Mouse (Mus musculus): ENCODE data around the gene Sv2a.
"Not testable (repeated sequence)": the region's sequence is repeated elsewhere in the genome, so short reads cannot be mapped to it uniquely, and the experiment has no call there.

Gene Sv2a

GRCm38 (mm10) chr3:96220131-96220764 is 39.3 kb downstream of the Sv2a start:
- DNase-seq (ENCODE audit: extremely low spot score, low spot score): not testable (repeated sequence)

DNA sequence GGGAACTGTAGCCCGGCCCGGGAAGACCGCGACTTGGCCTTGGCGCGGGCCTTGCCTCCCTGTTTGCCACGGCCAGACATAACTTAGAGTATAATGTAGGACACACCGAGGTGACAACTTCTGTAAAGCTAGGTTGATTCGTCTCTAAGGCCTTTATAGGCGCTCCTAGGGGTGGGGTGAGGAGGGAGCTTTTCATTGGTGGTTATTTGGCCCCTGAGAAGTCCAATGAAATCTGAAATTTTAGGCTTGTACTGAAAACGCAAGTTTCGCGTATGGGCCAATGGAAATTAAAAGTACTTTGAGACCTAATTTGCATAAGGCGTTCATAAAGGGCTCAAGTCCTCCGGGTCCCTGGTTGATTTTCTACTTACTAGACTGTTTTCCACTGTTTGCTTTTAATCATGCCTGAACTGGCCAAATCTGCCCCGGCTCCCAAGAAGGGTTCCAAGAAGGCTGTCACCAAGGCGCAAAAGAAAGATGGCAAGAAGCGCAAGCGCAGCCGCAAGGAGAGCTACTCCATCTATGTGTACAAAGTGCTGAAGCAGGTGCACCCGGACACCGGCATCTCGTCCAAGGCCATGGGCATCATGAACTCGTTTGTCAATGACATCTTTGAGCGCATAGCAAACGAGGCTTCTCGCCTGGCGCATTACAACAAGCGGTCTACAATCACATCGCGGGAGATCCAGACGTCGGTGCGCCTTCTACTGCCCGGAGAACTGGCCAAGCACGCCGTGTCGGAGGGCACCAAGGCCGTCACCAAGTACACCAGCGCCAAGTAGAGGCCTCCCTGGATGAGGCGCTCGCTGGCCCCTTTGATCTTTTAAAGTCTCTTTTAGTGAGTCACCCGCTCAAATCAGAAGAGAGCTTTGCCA is 40.1 kb downstream of the Sv2a start, which contains the start of the genes Hist2h2ac and Hist2h2be:
Gene Hist2h2ac, minus strand, starts transcription at position 116 of the 875 bp plus-strand sequence.
Gene Hist2h2be, plus strand, starts transcription at position 355 of the 875 bp plus-strand sequence.
- peak; percentile 80 for DNase-seq (ENCODE audit: extremely low spot score, low spot score)

DNA sequence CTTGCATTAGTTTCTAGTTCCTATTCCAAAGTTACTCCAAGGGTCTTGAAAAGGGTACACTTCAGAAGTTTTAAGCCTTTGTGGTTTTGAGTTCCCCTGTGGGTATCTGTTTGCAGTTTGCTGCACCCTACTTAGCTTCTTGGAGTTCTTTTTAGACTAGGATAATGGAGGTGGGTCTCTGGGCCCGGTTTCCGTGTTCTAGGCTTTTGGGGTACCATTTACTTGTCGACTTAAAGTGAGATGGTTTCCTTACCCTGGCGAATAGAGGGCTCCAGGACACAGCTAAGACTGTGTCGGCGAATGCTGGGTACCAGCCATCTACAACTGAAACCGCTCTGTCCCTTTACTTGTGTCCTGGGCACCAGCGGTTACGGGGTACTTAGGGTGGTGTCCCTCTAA is 40.7 kb downstream of the Sv2a start:
- DNase-seq (ENCODE audit: extremely low spot score, low spot score): no peak

- no peak for DNase-seq (ENCODE audit: extremely low spot score, low spot score)
Measured at GRCm38 (mm10) chr3:96222774-96223173, 41.8 kb downstream of the Sv2a start.

- no peak for DNase-seq (ENCODE audit: extremely low spot score, low spot score)
Measured at GRCm38 (mm10) chr3:96225421-96225820, 44.5 kb downstream of the Sv2a start.

DNA sequence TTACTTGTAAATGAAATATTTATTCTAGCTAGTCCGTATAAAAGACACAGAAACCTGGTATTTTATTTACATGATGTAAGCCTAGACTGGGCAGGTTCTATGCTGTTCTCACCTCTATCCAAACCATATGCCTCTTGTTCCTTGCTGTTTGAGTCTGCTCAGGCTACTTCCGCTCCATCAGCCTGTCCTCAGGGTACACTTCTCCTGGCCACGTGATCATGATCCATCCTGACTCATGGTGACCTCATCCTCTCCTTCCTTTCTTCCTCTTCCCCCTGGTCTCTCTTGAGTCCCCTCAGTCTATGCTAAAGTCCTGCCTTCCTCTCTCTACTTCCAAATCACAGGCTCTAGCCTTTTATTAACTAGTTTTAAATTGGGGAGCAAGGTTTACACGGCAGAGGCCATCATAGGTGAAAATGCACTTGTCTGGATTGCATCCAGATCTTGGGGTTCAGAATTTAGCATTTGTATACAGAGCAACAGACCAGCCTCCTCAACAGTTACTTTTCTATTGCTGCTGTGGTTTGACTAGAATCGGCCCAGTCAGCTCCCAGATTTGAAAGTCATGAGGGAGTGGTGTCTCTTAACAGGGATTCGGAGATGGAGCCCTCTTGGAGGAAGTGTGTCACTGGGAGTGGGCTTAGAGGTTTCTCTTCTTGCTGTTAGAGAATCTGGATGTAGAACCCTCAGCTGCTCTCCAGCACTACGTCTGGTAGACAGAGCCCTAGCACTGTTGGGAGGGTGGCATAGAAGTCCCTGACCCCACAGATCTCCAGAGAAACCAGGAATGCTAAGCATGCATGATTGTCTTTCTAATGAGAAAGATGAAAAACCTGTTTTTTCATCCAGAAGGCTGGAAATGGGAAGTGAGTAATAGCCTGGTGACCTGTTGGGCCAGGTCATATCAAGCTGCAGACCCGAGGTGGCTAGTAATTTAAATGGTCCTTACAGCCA is 46.0 kb downstream of the Sv2a start:
- no peak for DNase-seq (ENCODE audit: extremely low spot score, low spot score)

- DNase-seq (ENCODE audit: extremely low spot score, low spot score): no peak
Measured at GRCm38 (mm10) chr3:96228828-96229227, 47.9 kb downstream of the Sv2a start.

DNA sequence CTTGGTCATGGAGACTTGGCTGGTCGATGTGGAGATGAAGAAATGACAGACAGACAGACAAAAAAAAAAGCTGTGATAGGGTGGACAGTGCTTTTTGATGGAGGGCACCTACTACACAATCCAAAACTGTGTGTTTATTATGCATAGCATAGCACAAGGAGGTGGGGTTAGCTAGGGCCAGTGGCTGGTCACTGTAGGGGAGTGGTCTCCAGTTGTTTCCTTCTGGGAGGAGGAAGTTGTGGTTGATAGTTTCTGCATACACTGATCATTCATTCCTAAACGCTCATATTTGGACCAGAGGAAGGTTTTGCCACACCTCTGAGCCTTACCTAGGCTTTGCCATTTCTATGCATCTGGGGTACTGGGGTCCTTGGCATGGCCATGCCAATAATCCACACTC is 49.5 kb downstream of the Sv2a start:
- DNase-seq (ENCODE audit: extremely low spot score, low spot score): no peak

GRCm38 (mm10) chr3:96230910-96231757 is 50.2 kb downstream of the Sv2a start:
- no peak for DNase-seq (ENCODE audit: extremely low spot score, low spot score)

DNA sequence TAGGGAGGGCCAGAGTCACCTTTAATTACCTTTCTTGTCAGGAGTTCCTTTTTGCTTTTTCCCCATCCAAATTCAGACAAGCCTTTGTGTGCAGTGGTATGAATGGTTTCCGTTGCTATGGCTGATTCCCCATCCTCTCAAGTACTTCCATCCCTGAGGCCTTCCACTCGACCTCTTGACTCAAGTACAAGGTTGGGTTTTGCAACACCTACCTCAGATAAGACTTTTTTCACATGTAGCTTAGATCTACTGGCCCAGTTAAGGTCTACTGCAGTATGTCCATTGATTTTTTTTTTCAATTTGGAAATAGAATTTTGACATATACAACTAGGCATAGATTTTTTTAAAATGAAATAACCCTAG is 50.8 kb downstream of the Sv2a start:
- DNase-seq (ENCODE audit: extremely low spot score, low spot score): no peak

GRCm38 (mm10) chr3:96234914-96235313 is 54.0 kb downstream of the Sv2a start:
- no peak for DNase-seq (ENCODE audit: extremely low spot score, low spot score)

DNA sequence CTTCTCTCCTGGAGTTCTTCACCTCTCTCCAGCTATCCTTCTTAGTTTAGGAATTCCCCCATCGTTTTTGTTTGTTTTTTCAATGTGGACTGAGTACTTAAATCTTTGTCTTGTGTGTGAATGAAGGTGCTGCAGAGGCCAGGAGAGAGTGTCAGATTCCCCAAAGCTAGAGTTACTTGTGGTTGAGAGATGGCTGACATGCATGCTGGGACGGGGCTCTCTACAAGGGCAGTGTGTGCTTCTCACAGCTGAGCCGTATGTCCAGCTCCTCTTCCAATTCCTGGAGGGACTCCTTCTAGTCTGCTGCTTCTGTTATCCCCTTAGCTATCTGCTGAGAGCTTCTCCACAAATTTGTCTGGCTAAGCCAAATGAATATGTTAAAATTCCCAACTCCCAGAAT is 54.9 kb downstream of the Sv2a start:
- DNase-seq (ENCODE audit: extremely low spot score, low spot score): no peak

DNA sequence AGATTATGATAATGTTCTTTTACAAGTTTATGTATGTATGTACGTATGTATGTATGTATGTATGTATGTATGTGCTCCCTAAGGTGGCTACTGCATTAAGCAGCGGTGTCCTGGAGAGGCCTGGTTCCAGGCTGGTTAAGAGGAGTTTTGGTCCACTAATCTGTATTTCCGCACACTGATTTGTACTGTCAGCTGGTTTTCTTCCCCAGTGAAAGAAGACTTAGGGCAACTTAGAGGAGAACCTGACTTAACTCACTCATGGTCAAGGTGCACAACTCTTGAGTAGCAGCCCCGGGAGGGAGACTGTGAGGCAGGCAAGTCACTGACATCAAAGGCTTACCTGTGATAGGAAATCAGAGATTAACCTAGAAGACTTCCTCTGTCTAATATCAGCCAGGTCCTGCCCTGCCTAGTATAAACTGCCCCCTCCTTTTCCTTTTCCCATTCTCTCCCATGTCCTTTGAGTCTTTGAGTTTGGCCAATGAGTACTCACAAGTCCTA is 55.9 kb downstream of the Sv2a start:
- DNase-seq (ENCODE audit: extremely low spot score, low spot score): no peak

DNA sequence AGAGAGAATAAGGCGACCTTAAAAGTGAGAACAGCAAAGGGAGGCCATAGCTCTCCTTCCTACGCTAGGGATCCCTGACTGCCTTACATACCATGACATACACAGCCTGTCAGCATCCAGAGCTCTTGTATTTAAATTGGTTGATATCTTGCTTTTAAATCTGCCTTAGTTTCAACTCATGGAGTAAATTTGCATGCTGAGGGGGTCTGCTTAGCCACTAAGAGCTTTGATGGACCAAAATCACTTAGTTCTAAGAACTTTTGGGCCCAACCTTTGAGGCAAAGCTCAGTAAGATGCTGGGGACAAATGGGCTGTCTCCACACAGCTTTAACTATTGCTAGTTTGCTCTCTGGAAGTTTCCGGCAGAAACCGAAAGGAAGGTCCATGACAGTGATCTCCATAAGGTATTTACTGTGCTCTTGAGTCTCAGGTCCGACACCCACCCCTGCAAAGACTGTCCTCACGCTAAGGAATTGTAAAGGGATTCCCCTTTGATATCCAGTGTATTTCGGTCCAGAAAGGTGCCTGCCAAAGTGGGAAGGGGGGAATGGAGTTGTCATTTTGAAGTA is 56.5 kb downstream of the Sv2a start:
- peak; percentile 59 for DNase-seq (ENCODE audit: extremely low spot score, low spot score)

GRCm38 (mm10) chr3:96237904-96238511 is 57.1 kb downstream of the Sv2a start:
- no peak for DNase-seq (ENCODE audit: extremely low spot score, low spot score)

- DNase-seq (ENCODE audit: extremely low spot score, low spot score): not testable (repeated sequence)
Measured at GRCm38 (mm10) chr3:96238954-96239793, 58.2 kb downstream of the Sv2a start, which contains the start of gene Hist2h3c2. Gene Hist2h3c2 (minus strand): TSS chr3:96239127.

- not testable (repeated sequence) for DNase-seq (ENCODE audit: extremely low spot score, low spot score)
Measured at GRCm38 (mm10) chr3:96239949-96240798, 59.2 kb downstream of the Sv2a start, which contains the start of gene Hist2h2aa2. Gene Hist2h2aa2 (minus strand): TSS chr3:96240276.

DNA sequence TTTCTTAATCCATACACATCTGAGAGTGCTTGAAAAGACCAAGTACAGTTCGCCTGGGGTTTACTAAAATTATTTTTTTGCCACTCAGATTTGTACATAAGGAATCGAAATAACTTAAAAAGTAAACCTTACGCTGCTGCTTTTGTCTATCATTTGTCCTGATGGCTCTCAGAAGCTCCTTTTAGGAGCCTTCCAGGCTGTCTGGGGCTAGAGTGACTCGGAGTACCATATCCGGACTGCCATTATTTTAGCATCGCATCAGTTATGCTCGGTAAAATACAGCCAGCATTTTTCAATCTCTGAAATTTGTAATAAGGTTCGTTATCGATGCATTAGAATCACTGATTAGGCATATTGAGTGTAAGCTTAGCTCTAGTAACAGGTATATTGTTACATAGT is 59.8 kb downstream of the Sv2a start:
- DNase-seq (ENCODE audit: extremely low spot score, low spot score): no peak
